Mouse (Mus musculus) midbrain, embryonic 13.5 days (tissue): ENCODE results near the gene Capn12. TPM values are rescaled to one million over a fixed set of nuclear protein-coding genes. Genes with fewer than 3 reads are reported as not detected.
A peak's percentile ranks its signal among the peaks of the same experiment; 100 is the strongest.

Experiments
- ATAC-seq: fragments of 200-750 bp; cut with Nextera tagmentation; 2 replicates; pipeline ENCODE4 v1.8.0; 2017; ENCODE audit warnings: mild to moderate bottlenecking, moderate TSS enrichment, moderate library complexity
- H3K27ac ChIP-seq: fragments of 300-500 bp; sonication (generic); 2 replicates; pipeline ENCODE4 v1.5.1; 2015; ENCODE audit warnings: inconsistent platforms, mild to moderate bottlenecking, moderate library complexity
- H3K27me3 ChIP-seq: fragments of 300-500 bp; sonication (generic); 2 replicates; pipeline ENCODE4 v1.6.1; 2015; ENCODE audit warnings: mild to moderate bottlenecking, inconsistent platforms
- H3K36me3 ChIP-seq: fragments of 300-500 bp; sonication (generic); 2 replicates; pipeline ENCODE4 v1.6.1; 2015; ENCODE audit warnings: mild to moderate bottlenecking, inconsistent platforms
- H3K4me1 ChIP-seq: fragments of 300-500 bp; sonication (generic); replicated peaks from 2 replicates; pipeline ENCODE4 v1.6.1; 2015; ENCODE audit warnings: inconsistent platforms
- H3K4me2 ChIP-seq: fragments of 300-500 bp; sonication (generic); replicated peaks from 2 replicates; pipeline ENCODE4 v1.6.1; 2015; ENCODE audit warnings: moderate library complexity, mild to moderate bottlenecking, inconsistent platforms
- H3K4me3 ChIP-seq: fragments of 300-500 bp; sonication (generic); replicated peaks from 2 replicates; pipeline ENCODE4 v1.5.1; 2015; ENCODE audit warnings: mild to moderate bottlenecking, inconsistent platforms
- H3K9ac ChIP-seq: fragments of 300-500 bp; sonication (generic); replicated peaks from 2 replicates; pipeline ENCODE4 v1.6.1; 2015; ENCODE audit warnings: mild to moderate bottlenecking, inconsistent platforms
- H3K9me3 ChIP-seq: fragments of 300-500 bp; sonication (generic); 2 replicates; pipeline ENCODE4 v1.6.1; 2016; ENCODE audit warnings: mild to moderate bottlenecking, inconsistent platforms
- WGBS: fragments of 180-500 bp; shearing (Covaris S2); methylation state at CpG from one replicate; pipeline ENCODE4 v1.1.7; 2015; 5-methylcytosine and 5-hydroxymethylcytosine counted together
- polyA plus RNA-seq: library from polyadenylated mRNA; unstranded; fragments of >200 nt; fragmentation: Nextera tagmentation; extraction: Ambion mirVana; gene quantifications from 2 replicates; pipeline ENCODE4 v1.2.1, GENCODE M21; 2015

Capn12 gene
- 0.62 and 0.70 TPM in 2 replicates for polyA plus RNA-seq

DNA sequence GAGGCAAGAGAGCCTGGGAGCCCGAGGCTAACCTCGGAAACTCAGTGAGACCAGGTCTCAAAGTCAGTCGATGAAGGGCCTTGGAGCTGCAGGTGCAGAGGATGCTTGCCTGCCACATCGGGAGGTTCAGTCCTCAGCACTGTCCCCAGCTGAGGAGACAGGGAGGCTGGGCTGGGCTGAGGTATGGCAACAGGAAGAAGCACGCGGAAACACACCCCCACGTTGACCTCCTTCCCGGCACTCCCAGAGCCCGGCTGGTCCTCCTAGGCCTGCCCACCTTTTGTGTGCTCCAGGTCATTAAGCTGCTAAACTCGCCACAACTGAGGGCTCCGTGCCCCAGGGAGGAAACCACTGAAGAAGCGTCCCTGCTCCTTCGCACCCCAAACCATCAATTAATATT, at the start of gene Capn12:
TSS of gene Capn12 (plus strand) at position 224 of the 400 bp plus-strand sequence.
- Histone ChIP-seq H3K27me3 (peaks cover under 1% of the 10 kb centered on the region; the same call in 1 of the 2 replicates), H3K9me3 (no peaks in the 10 kb centered on the region), H3K4me3 (no peak within 1 kb of the TSS), H3K9ac (no peak within 1 kb of the TSS), H3K36me3 (no peaks in the 10 kb centered on the region), H3K27ac (no peak within 1 kb of the TSS), H3K4me2 (no peak within 1 kb of the TSS), H3K4me1 (no peaks in the 10 kb centered on the region)
- 51% methylated on average over 13 of the region's 13 CpGs for WGBS
- no peak for ATAC-seq

- Histone ChIP-seq H3K27me3 (no peaks in the 10 kb centered on the region), H3K27ac (no peak overlapping the region), H3K9me3 (no peaks in the 10 kb centered on the region), H3K4me3 (no peak overlapping the region), H3K36me3 (peaks cover 25% of the 10 kb centered on the region), H3K4me2 (no peak overlapping the region), H3K4me1 (no peaks in the 10 kb centered on the region), H3K9ac (no peak overlapping the region)
- 84% methylated on average over 6 of the region's 6 CpGs for WGBS
- ATAC-seq: no peak
Observed at GRCm38 (mm10) chr7:28832137-28832536, 49.1 kb upstream of the Capn12 start.

- no peak within 1 kb of the TSS for H3K27ac ChIP-seq
- peaks cover 25% of the 10 kb centered on the region for H3K36me3 ChIP-seq
- H3K4me3 ChIP-seq: no peak within 1 kb of the TSS
- no peak within 1 kb of the TSS for H3K9ac ChIP-seq
- H3K4me1 ChIP-seq: no peaks in the 10 kb centered on the region
- no peaks in the 10 kb centered on the region for H3K9me3 ChIP-seq
- ATAC-seq: no peak
- H3K4me2 ChIP-seq: no peak within 1 kb of the TSS
- WGBS: 81% methylated on average over 6 of the region's 6 CpGs
- H3K27me3 ChIP-seq: no peaks in the 10 kb centered on the region
Observed at GRCm38 (mm10) chr7:28833723-28834347, 47.4 kb upstream of the Capn12 start, which contains the start of gene Lgals4. Lgals4 (plus strand) TSS chr7:28833854.

GRCm38 (mm10) chr7:28836936-28837335, 44.3 kb upstream of the Capn12 start:
- Histone ChIP-seq H3K9ac (no peak overlapping the region), H3K4me1 (no peaks in the 10 kb centered on the region), H3K9me3 (no peaks in the 10 kb centered on the region), H3K36me3 (peaks cover 3% of the 10 kb centered on the region; the same call in 1 of the 2 replicates), H3K4me3 (no peak overlapping the region), H3K4me2 (no peak overlapping the region), H3K27ac (no peak overlapping the region), H3K27me3 (no peaks in the 10 kb centered on the region)
- no peak for ATAC-seq
- 82% methylated on average over 5 of the region's 5 CpGs for WGBS

DNA sequence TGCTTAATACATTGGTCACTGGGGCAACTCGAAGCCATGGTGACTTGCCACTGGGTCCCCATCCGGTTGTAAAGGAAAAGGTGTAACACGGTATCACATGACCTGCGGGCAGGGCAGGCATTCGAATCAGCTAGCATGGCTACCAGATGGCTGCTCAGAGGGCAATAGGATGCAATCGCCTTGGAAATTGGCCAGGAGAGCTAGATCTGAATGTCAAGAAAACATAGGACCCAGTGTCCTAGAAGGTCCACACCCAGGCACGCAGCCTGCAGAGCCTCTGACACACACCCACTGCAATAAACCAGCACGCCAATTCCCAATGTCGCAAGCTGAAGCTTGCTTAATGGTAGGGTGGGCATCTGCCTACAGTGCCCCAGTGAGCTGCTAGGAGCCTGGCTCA, 42.9 kb upstream of the Capn12 start:
- no peaks in the 10 kb centered on the region for H3K27me3 ChIP-seq
- WGBS: 87% methylated on average over 9 of the region's 9 CpGs
- H3K9ac ChIP-seq: no peak overlapping the region
- no peak overlapping the region for H3K4me2 ChIP-seq
- no peaks in the 10 kb centered on the region for H3K36me3 ChIP-seq
- no peaks in the 10 kb centered on the region for H3K4me1 ChIP-seq
- H3K9me3 ChIP-seq: no peaks in the 10 kb centered on the region
- ATAC-seq: no peak
- no peak overlapping the region for H3K4me3 ChIP-seq
- no peak overlapping the region for H3K27ac ChIP-seq

- 77% methylated on average over 1 of the region's 1 CpGs for WGBS
- Histone ChIP-seq H3K9me3 (no peaks in the 10 kb centered on the region), H3K4me2 (no peak overlapping the region), H3K27me3 (no peaks in the 10 kb centered on the region), H3K36me3 (no peaks in the 10 kb centered on the region), H3K4me3 (no peak overlapping the region), H3K4me1 (no peaks in the 10 kb centered on the region), H3K27ac (no peak overlapping the region), H3K9ac (no peak overlapping the region)
- no peak for ATAC-seq
Observed at GRCm38 (mm10) chr7:28847273-28847672, 33.9 kb upstream of the Capn12 start.

DNA sequence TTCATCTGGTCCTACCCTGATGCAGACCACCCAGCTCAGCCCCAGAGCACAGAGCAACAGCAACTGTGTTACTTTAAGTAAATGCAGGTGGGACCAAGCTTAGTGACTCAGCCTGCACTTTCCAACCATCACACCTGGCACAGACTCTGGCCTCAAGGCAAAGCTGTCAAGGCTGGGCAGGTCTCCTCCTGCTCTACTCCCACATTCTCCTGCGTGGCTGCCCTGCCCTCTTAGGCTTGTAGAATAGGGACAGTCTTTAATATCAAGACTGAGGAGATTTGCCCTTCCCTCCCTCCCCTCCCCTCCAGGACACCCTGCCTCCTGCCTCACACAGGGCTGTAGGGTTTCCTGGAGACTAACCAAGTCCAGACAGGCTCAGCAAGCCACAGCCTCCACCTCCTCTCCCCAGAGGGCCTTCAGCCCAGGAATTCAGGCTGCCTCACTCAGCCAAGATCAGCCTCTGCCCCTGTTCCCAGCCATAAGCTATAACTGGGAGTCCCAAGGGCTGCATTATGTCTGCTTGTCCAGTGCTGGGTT, 31.5 kb upstream of the Capn12 start:
- no peaks in the 10 kb centered on the region for H3K36me3 ChIP-seq
- no peak overlapping the region for H3K4me3 ChIP-seq
- 58% methylated on average over 1 of the region's 1 CpGs for WGBS
- H3K4me2 ChIP-seq: no peak overlapping the region
- no peak overlapping the region for H3K9ac ChIP-seq
- H3K27me3 ChIP-seq: no peaks in the 10 kb centered on the region
- ATAC-seq: no peak
- no peak overlapping the region for H3K27ac ChIP-seq
- no peaks in the 10 kb centered on the region for H3K4me1 ChIP-seq
- H3K9me3 ChIP-seq: no peaks in the 10 kb centered on the region

DNA sequence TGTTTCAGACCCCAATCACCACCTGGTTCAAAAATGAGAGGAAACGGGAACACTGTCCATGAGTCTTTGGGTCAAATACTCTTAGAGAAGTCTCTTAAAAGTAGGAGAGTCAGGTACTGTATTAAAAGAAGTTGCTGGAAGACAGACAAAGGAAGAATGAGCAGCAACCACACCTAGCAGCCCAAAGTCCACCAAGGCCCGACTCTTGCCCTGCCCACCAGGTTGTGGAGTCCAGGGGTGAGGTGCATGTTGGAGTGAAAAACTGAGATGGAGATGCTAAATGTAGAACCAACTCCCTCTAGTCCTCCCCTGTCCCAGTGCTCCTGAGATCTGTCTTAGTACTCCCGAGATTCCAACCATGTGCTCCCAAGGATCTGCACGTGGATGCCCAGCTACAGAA, 30.6 kb upstream of the Capn12 start:
- no peak for ATAC-seq
- H3K4me3 ChIP-seq: no peak overlapping the region
- no peak overlapping the region for H3K27ac ChIP-seq
- 87% methylated on average over 4 of the region's 4 CpGs for WGBS
- no peaks in the 10 kb centered on the region for H3K9me3 ChIP-seq
- H3K36me3 ChIP-seq: no peaks in the 10 kb centered on the region
- H3K9ac ChIP-seq: no peak overlapping the region
- H3K4me1 ChIP-seq: no peaks in the 10 kb centered on the region
- no peak overlapping the region for H3K4me2 ChIP-seq
- H3K27me3 ChIP-seq: no peaks in the 10 kb centered on the region

GRCm38 (mm10) chr7:28859953-28860352, 21.3 kb upstream of the Capn12 start:
- Histone ChIP-seq H3K4me2 (no peak overlapping the region), H3K36me3 (no peaks in the 10 kb centered on the region), H3K9ac (no peak overlapping the region), H3K4me3 (no peak overlapping the region), H3K9me3 (no peaks in the 10 kb centered on the region), H3K27me3 (no peaks in the 10 kb centered on the region), H3K4me1 (peaks cover 9% of the 10 kb centered on the region), H3K27ac (no peak overlapping the region)
- no peak for ATAC-seq
- WGBS: 95% methylated on average over 2 of the region's 2 CpGs

DNA sequence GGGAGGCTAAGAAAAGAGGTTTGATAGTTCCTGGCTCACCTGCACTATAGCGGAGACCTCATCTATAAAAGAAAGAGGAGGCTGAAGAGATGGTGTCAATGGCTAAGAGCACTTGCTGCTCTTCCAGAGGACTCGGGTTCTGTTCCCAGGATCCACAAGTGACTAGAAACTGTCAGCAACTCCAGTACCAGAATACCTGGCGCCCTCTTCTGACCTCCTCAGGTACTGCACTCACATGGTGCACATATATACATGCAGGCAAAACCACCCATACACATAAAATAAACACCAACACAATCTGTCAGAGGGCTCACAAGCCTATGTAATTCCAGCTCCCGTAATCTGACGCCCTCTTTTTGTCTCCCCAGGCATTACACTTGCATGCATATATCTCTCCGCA, 20.3 kb upstream of the Capn12 start:
- Histone ChIP-seq H3K4me2 (no peak overlapping the region), H3K36me3 (no peaks in the 10 kb centered on the region), H3K27me3 (no peaks in the 10 kb centered on the region), H3K27ac (no peak overlapping the region), H3K9me3 (no peaks in the 10 kb centered on the region), H3K4me1 (peaks cover 15% of the 10 kb centered on the region), H3K9ac (no peak overlapping the region), H3K4me3 (no peak overlapping the region)
- WGBS: 82% methylated on average over 6 of the region's 6 CpGs
- no peak for ATAC-seq

- Histone ChIP-seq H3K4me3 (no peak overlapping the region), H3K27ac (no peak overlapping the region), H3K4me2 (no peak overlapping the region), H3K9me3 (no peaks in the 10 kb centered on the region), H3K4me1 (peaks cover 19% of the 10 kb centered on the region), H3K27me3 (no peaks in the 10 kb centered on the region), H3K36me3 (no peaks in the 10 kb centered on the region), H3K9ac (no peak overlapping the region)
- 81% methylated on average over 15 of the region's 15 CpGs for WGBS
- no peak for ATAC-seq
Observed at GRCm38 (mm10) chr7:28862817-28863499, 18.3 kb upstream of the Capn12 start.

GRCm38 (mm10) chr7:28863540-28863939, 17.7 kb upstream of the Capn12 start, which contains the start of gene Lgals7:
Lgals7 (plus strand) TSS chr7:28863853.
- Histone ChIP-seq H3K27me3 (no peaks in the 10 kb centered on the region), H3K4me1 (peaks cover 19% of the 10 kb centered on the region), H3K27ac (0 out of 2 replicates have a peak within 1 kb of the TSS, but pooled peaks have one; percentile 30), H3K9me3 (no peaks in the 10 kb centered on the region), H3K4me3 (no peak within 1 kb of the TSS), H3K9ac (no peak within 1 kb of the TSS), H3K4me2 (peak within 1 kb of the TSS; percentile 20; the same call in 1 of the 2 replicates), H3K36me3 (no peaks in the 10 kb centered on the region)
- 91% methylated on average over 6 of the region's 6 CpGs for WGBS
- no peak for ATAC-seq
